Mouse (Mus musculus): ENCODE results near the gene Rab40c. TPM values are rescaled to one million over a fixed set of nuclear protein-coding genes. Genes with fewer than 3 reads are reported as not detected.

Rab40c gene
- polyA plus RNA-seq, 1 experiment from 2014 or later: 9.9 TPM

DNA sequence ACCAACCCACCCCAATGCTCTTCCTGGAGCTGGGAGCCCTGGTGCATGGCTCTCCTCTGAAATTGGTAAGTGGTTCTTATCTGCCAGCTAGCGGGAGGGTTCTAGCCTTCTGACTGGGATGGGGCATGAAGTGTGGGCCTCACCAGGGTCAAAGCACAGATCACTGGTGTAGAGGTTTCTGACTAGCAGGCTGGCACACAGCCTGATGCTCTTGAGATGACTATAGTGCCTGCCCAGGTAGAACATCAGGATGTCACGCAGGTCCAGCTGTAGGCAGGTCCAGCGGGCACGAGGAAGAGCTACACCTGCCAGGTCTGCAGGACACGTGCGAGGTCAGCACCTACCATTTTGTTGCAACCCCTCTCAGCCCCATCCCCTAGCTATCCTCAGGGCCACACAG, 59.3 kb downstream of the Rab40c start:
- H3K27me3 ChIP-seq (replicated peaks): no peaks in the 10 kb centered on the region
- peaks cover 38% of the 10 kb centered on the region for H3K36me3 ChIP-seq
- H3K4me1 ChIP-seq: peaks cover 29% of the 10 kb centered on the region
- H3K9me3 ChIP-seq (replicated peaks): no peaks in the 10 kb centered on the region
- H3K4me3 ChIP-seq: peak overlapping the region; percentile 69
- peak overlapping the region; percentile 80 for H3K9ac ChIP-seq
- H3K4me2 ChIP-seq: peak overlapping the region; percentile 91
- 87% methylated on average over 6 of the region's 6 CpGs for WGBS (ENCODE audit: insufficient replicate concordance)
- H3K27ac ChIP-seq: peak overlapping the region; percentile 74; the same call in 1 of the 2 replicates
- no peak for ATAC-seq

DNA sequence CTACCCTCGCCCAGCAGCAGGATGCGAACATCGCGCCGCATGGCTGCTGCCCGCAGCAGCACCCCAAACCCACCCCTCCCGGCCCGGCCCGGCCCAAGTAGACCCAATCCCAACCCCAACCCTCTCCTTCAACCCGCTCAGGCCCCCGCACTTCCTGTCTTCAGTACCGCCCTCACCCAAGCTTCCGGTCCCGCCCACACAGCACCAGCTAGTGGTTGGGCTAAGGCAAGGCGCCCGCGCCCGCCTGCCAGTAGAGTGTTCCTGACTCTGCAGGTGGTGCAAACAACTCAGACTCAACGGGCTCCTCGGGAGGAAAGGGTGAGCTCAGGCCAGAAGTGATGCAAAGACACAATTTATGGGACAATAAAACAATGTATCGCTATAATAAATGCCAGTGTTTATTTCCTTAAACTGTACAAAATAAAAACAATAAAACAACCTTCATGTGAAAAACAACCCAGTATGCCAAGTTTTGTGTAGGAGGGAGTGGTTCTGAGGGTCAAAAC, 75.1 kb downstream of the Rab40c start, which contains the start of gene Rhot2:
Gene Rhot2 (minus strand): TSS at position 456 of the 506 bp plus-strand sequence.
- under 1% methylated on average over 21 of the region's 21 CpGs for WGBS (ENCODE audit: insufficient replicate concordance)
- peak; percentile 93 for ATAC-seq
- Histone ChIP-seq H3K4me2 (peak within 1 kb of the TSS; percentile 89), H3K9me3 (replicated peaks) (no peaks in the 10 kb centered on the region), H3K27ac (peak within 1 kb of the TSS; percentile 91), H3K36me3 (peaks cover 82% of the 10 kb centered on the region), H3K27me3 (replicated peaks) (no peaks in the 10 kb centered on the region), H3K4me1 (peaks cover 40% of the 10 kb centered on the region), H3K4me3 (peak within 1 kb of the TSS; percentile 82), H3K9ac (peak within 1 kb of the TSS; percentile 91)

DNA sequence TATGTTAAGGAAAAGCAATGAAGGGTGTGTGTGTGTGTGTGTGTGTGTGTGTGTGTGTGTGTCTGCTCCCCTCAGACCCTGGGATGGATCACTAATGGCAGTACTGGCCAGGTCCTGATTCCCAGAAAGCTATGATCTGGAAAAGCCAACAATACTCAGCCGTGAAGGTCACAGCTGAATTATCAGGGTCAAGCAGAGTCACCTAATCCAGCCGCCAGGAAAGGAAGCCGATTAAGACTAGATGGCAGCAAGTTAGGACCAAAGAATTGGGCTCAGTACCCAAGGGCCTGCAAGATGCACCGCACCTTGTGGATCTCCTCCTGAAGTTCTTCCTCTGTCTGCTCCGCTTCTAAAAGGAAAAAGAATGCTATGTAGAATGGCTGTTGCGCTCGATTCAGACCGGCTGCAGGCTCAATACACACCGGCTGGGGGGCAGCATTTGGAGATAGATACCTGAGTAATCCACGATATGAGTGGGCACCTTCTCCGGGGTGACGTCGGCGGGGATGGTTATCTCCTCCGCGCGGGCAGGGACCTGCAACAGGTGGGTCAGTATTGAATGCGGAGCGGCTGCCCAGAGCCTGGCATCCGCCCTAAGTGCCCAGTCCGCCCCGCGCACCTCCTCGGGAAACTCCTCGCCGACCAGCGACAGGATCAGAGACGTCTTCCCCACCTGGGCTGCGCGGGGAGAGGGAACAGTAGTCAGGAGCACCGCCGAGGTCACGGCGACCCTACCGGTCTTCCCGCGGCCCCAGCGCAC, 75.7 kb downstream of the Rab40c start:
- Histone ChIP-seq H3K36me3 (peaks cover 82% of the 10 kb centered on the region), H3K4me2 (peak overlapping the region; percentile 89), H3K27me3 (replicated peaks) (no peaks in the 10 kb centered on the region), H3K9me3 (replicated peaks) (no peaks in the 10 kb centered on the region), H3K4me1 (peaks cover 46% of the 10 kb centered on the region), H3K27ac (peak overlapping the region; percentile 91), H3K9ac (peak overlapping the region; percentile 91), H3K4me3 (peak overlapping the region; percentile 82)
- peak; percentile 51 for ATAC-seq
- WGBS (ENCODE audit: insufficient replicate concordance): 2% methylated on average over 35 of the region's 38 CpGs

DNA sequence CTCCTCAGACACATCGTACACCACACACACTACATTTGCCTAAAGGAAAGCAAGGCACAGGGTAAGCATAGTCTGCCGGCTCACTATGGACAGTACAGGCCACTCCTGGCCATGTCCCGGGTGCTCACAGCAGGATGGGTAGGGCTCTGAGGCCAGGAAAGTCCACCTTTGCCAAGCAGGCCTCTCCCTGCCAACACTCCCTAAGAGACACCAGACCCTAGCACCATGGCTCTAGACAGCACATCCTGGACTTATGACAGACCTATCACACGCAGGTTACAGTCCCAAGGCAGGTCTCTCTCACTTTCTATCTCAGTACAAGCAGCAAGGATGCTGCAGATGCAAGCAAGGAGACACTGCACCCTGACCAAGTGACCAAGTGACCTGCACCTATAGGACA, 76.4 kb downstream of the Rab40c start:
- H3K9ac ChIP-seq: peak overlapping the region; percentile 91
- 88% methylated on average over 4 of the region's 4 CpGs for WGBS (ENCODE audit: insufficient replicate concordance)
- H3K4me1 ChIP-seq: peaks cover 47% of the 10 kb centered on the region
- ATAC-seq: no peak
- peaks cover 82% of the 10 kb centered on the region for H3K36me3 ChIP-seq
- H3K9me3 ChIP-seq (replicated peaks): no peaks in the 10 kb centered on the region
- peak overlapping the region; percentile 82 for H3K4me3 ChIP-seq
- peak overlapping the region; percentile 91 for H3K27ac ChIP-seq
- no peaks in the 10 kb centered on the region for H3K27me3 ChIP-seq (replicated peaks)
- H3K4me2 ChIP-seq: peak overlapping the region; percentile 89

DNA sequence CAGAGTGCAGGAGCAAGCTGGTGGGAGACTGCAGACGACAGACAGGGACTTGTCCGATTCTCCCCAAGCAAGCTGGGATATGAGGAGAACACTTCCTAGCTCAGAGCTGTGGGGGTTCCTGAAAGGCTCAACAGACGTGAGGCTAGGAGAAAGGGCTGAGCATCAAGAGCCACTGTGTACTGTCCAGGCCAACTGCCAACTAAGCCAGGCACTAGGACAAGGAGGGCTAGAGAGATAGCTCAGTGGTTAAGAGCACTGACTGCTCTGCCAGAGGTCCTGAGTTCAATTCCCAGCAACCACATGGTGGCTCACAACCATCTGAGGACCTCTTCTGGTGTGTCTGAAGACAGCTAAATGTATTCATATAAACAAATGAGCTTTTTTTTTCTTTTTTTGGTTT, 77.0 kb downstream of the Rab40c start:
- peaks cover 82% of the 10 kb centered on the region for H3K36me3 ChIP-seq
- H3K9me3 ChIP-seq (replicated peaks): no peaks in the 10 kb centered on the region
- WGBS (ENCODE audit: insufficient replicate concordance): 84% methylated on average over 3 of the region's 3 CpGs
- H3K27me3 ChIP-seq (replicated peaks): no peaks in the 10 kb centered on the region
- no peak overlapping the region for H3K9ac ChIP-seq
- H3K4me2 ChIP-seq: no peak overlapping the region; the same call in 1 of the 2 replicates
- H3K27ac ChIP-seq: no peak overlapping the region
- no peak for ATAC-seq
- H3K4me3 ChIP-seq: no peak overlapping the region
- H3K4me1 ChIP-seq: peaks cover 53% of the 10 kb centered on the region

DNA sequence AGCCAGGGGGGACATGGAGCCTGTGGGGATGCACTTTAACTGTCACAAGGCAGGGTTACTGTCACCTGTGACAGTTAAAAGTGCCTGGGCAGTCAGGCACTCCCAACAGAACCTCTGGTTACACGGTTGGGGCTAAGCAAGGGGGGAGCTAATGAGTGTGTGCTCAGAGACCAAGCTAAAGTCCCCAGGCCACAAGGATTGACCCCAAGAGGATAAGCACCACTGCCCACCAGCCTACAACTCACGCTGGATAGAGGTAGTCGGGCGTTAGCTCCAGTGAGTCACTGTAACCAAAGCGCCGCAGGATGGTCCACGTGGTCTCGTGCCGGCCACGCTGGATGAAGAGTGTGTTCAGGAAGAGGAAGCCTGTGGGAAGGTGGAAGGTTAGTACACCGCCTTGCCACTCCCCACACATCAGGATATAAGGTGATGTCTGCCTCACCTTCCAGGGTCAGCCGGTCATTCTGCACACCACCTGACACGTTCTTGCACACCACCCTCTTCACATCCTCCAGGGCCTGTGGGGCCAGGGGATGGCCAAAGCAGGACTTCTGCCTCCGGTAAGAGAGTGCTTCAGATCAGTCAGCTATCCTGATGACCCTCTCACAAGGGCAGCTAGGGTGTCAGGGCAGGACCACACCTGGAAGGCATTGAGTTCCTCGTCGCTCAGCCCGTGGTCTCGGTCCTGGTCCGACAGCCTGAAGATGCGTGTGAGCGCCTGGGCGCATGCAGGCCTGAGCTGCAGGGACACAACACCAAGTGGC, 78.2 kb downstream of the Rab40c start, which contains the start of gene Gm20683:
Gene Gm20683 (minus strand): TSS at position 647 of the 764 bp plus-strand sequence.
- no peaks in the 10 kb centered on the region for H3K27me3 ChIP-seq (replicated peaks)
- H3K36me3 ChIP-seq: peaks cover 72% of the 10 kb centered on the region
- no peak within 1 kb of the TSS for H3K9ac ChIP-seq
- no peaks in the 10 kb centered on the region for H3K9me3 ChIP-seq (replicated peaks)
- no peak within 1 kb of the TSS for H3K4me3 ChIP-seq
- ATAC-seq: no peak
- H3K4me2 ChIP-seq: no peak within 1 kb of the TSS; the same call in 1 of the 2 replicates
- peaks cover 65% of the 10 kb centered on the region for H3K4me1 ChIP-seq
- H3K27ac ChIP-seq: no peak within 1 kb of the TSS
- 90% methylated on average over 22 of the region's 22 CpGs for whole genome bisulfite sequencing (ENCODE audit: insufficient replicate concordance)

DNA sequence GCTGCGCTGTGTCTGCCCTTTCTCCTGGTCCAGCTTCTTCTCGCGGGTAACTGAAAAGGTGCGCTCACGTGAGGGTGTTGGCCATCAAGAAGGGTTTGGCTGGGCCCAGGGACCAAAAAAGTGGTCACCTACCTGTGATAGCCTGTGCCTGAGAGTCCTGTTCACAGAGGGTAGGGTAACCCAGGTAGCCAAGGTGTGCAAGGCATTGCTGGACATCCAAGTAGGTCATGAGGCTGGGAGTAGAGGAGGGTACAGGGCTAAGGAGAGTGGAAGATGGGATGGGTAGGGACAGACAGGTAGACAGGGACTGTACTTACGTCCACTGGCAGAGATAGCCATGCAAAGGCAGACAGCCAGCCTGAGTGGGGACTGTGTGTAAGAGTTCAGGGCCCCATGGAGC, 79.0 kb downstream of the Rab40c start:
- WGBS (ENCODE audit: insufficient replicate concordance): 90% methylated on average over 6 of the region's 6 CpGs

DNA sequence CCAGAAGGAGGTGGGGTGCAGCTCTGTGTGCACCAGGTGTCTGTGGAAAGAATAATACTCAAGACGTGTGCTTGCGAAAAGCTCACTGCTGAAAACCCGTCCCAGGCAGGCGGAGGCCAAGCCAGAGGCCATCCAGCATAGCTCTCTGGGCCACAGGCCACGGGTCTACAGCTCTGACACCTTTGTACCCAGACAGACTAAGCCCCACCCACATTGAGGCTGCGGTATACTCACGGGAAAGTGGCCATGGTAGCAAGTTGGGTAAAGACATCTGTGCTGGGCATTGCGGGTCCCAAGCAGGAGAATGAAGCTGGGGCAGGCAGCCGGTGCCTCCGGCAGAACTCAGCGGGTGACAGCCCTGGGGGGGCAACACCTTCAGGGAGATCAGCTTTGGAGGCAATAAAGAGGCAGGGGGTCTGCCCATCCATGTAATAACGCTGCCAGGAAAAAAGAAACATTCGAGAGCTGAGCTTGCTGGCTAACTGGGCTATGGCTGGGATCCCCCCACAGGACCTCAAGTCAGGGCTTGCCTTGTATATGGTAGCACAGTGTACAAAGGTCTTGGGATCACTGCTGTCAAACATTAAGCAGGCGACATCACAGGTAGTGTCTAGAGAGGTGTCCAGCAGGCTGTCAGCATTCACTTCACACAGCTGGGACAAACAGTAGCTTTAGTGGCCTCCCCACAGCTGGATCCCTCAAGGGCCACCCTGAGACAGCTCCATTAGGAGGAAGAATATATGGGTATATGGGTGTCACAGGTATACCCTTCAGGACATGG, 79.9 kb downstream of the Rab40c start:
- Histone ChIP-seq H3K9ac (no peak overlapping the region; the same call in 1 of the 2 replicates), H3K36me3 (peaks cover 72% of the 10 kb centered on the region), H3K27me3 (replicated peaks) (no peaks in the 10 kb centered on the region), H3K4me3 (no peak overlapping the region), H3K9me3 (replicated peaks) (no peaks in the 10 kb centered on the region), H3K27ac (peak overlapping the region; percentile 48), H3K4me2 (no peak overlapping the region), H3K4me1 (peaks cover 74% of the 10 kb centered on the region)
- WGBS (ENCODE audit: insufficient replicate concordance): 79% methylated on average over 14 of the region's 14 CpGs
- no peak for ATAC-seq

More for the DNA sequence above, 79.0 kb downstream of the Rab40c start:
- Histone ChIP-seq H3K4me1 (peaks cover 73% of the 10 kb centered on the region), H3K4me3 (no peak overlapping the region), H3K36me3 (peaks cover 70% of the 10 kb centered on the region), H3K4me2 (no peak overlapping the region), H3K9ac (no peak overlapping the region), H3K27me3 (replicated peaks) (no peaks in the 10 kb centered on the region), H3K27ac (no peak overlapping the region), H3K9me3 (replicated peaks) (no peaks in the 10 kb centered on the region)
- no peak for ATAC-seq

DNA sequence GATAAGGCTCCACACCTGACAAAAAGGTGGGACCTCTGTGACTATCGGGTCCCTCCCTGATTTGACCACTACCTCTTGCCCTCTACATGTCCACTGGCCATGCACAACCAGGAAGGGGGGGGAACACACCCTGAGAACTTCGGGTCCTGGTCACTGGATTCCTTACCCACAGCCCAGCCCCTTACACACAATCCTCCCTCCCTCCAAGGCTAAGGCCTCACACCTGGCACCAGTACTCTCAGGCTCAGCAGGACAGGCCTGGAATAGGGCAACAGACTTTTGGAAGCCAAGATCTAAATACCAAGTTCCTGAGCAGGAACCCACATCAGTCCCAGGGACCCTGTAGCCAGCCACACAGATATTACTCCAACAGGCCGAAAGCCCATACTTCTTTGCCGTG, 80.6 kb downstream of the Rab40c start:
- peaks cover 78% of the 10 kb centered on the region for H3K4me1 ChIP-seq
- H3K27ac ChIP-seq: peak overlapping the region; percentile 48
- peaks cover 77% of the 10 kb centered on the region for H3K36me3 ChIP-seq

DNA sequence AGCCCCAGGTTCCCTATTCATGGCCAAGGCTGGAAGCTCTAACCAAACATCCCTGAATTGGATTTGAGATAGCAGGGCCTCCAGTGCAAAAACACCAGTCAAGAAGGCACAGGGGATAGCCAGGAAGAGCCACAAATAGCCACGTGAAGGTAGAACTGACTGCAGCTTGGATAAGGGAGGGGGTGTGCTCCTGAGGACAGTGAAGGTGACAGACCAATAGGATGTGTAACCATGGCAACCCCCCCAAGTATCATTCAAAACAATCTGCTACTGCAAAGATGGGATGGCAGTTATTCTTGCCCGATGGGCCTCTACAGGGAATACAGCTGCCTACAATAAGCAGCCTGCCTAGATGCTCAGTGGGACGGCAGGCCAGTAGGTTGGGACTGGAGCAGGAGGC, 82.0 kb downstream of the Rab40c start:
- H3K27ac ChIP-seq: peak overlapping the region; percentile 12; the same call in 1 of the 2 replicates
- H3K9me3 ChIP-seq (replicated peaks): no peaks in the 10 kb centered on the region
- H3K36me3 ChIP-seq: peaks cover 71% of the 10 kb centered on the region
- no peak overlapping the region for H3K9ac ChIP-seq
- no peak for ATAC-seq
- H3K4me3 ChIP-seq: no peak overlapping the region
- H3K27me3 ChIP-seq (replicated peaks): no peaks in the 10 kb centered on the region
- peak overlapping the region; percentile 71 for H3K4me2 ChIP-seq
- 49% methylated on average over 3 of the region's 3 CpGs for whole genome bisulfite sequencing (ENCODE audit: insufficient replicate concordance)
- peaks cover 71% of the 10 kb centered on the region for H3K4me1 ChIP-seq

More for the DNA sequence above, 80.6 kb downstream of the Rab40c start:
- no peaks in the 10 kb centered on the region for H3K27me3 ChIP-seq (replicated peaks)
- H3K4me2 ChIP-seq: no peak overlapping the region
- H3K9me3 ChIP-seq (replicated peaks): no peaks in the 10 kb centered on the region
- 83% methylated on average over 4 of the region's 4 CpGs for WGBS (ENCODE audit: insufficient replicate concordance)
- no peak overlapping the region for H3K9ac ChIP-seq
- no peak for ATAC-seq
- H3K4me3 ChIP-seq: no peak overlapping the region

DNA sequence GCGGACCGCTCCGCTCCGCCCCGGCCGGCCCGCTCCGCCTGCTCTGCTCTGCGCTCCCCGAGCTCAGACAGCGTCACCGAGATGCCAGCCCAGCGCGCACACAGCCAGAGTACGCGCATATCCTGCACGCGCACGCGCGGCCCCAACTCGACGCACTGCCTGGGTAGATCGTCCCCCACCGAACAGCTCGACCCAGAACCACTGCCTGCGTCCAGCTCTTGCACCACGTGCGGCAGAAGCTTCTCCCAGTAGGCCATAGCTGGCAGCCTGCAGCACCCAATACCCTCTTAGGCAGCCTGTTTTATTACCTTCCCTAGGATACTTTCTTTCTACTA, 82.5 kb downstream of the Rab40c start, which contains the start of gene Rhbdl1:
Gene Rhbdl1 (minus strand): TSS at position 220 of the 335 bp plus-strand sequence.
- H3K36me3 ChIP-seq: peaks cover 66% of the 10 kb centered on the region
- H3K27ac ChIP-seq: peak within 1 kb of the TSS; percentile 12
- H3K9me3 ChIP-seq (replicated peaks): no peaks in the 10 kb centered on the region
- WGBS (ENCODE audit: insufficient replicate concordance): 1% methylated on average over 28 of the region's 29 CpGs
- H3K27me3 ChIP-seq (replicated peaks): no peaks in the 10 kb centered on the region
- peak within 1 kb of the TSS; percentile 38 for H3K4me3 ChIP-seq
- no peak for ATAC-seq
- peak within 1 kb of the TSS; percentile 71 for H3K4me2 ChIP-seq
- peak within 1 kb of the TSS; percentile 56 for H3K9ac ChIP-seq
- H3K4me1 ChIP-seq: peaks cover 69% of the 10 kb centered on the region
